Mouse (Mus musculus) CH12.LX (cell line): ENCODE results near the gene Klhl29. TPM values are rescaled to one million over a fixed set of nuclear protein-coding genes. Genes with fewer than 3 reads are reported as not detected.

Source experiments
- DNase-seq: peaks from one replicate; pipeline ENCODE4 v3.0.0-alpha.2; 2013; ENCODE audit errors: extremely low read depth
- H3K27ac ChIP-seq: 2 replicates; pipeline ENCODE4 v1.5.1; 2012; ENCODE audit warnings: low read depth, mild to moderate bottlenecking, control low read depth, moderate library complexity; ENCODE audit not compliant: insufficient read depth
- H3K27me3 ChIP-seq: replicated peaks from 2 replicates; pipeline ENCODE3; 2012; ENCODE audit warnings: inconsistent platforms
- H3K36me3 ChIP-seq, 2 experiments: replicated peaks in 1 of 2; 2 replicates each; pipeline versions ENCODE3 to v1.6.1; 2012; ENCODE audit warnings: inconsistent platforms in 1 of 2, low read length in 1 of 2, mild to moderate bottlenecking in 1 of 2, mixed read lengths in 1 of 2, moderate library complexity in 1 of 2; ENCODE audit not compliant: control insufficient read depth in 1 of 2, insufficient read depth in 1 of 2
- H3K4me1 ChIP-seq, 2 experiments: 2 replicates each; pipeline ENCODE4 v1.6.1; 2012; ENCODE audit warnings: inconsistent platforms in 1 of 2, moderate library complexity in 1 of 2; ENCODE audit not compliant: insufficient read depth in 2 of 2, control insufficient read depth in 1 of 2
- H3K4me2 ChIP-seq: 2 replicates; pipeline ENCODE4 v1.6.1; 2012; ENCODE audit warnings: low read depth, mild to moderate bottlenecking, control low read depth; ENCODE audit not compliant: poor library complexity, insufficient read depth, severe bottlenecking
- H3K4me3 ChIP-seq, 3 experiments: fragments of 150-350 bp in 1 of 3; sonication (generic) in 1 of 3; replicated peaks in 1 of 3; 2 replicates each; pipeline versions ENCODE3 to v1.5.1; 2011 to 2012; ENCODE audit warnings: low read depth in 2 of 3, low read length in 2 of 3, mild to moderate bottlenecking in 2 of 3, moderate library complexity in 2 of 3, control low read depth in 1 of 3, improper control_type of control experiment in 1 of 3, inconsistent platforms in 1 of 3, mixed read lengths in 1 of 3; ENCODE audit not compliant: poor library complexity in 1 of 3
- H3K79me2 ChIP-seq: replicated peaks from 2 replicates; pipeline ENCODE4 v1.6.1; 2012; ENCODE audit warnings: mild to moderate bottlenecking, moderate library complexity; ENCODE audit not compliant: control insufficient read depth, poor library complexity, insufficient read depth, severe bottlenecking; ENCODE audit errors: extremely low read depth
- H3K9ac ChIP-seq: 2 replicates; pipeline ENCODE4 v1.6.1; 2012; ENCODE audit warnings: low read depth, mild to moderate bottlenecking, control low read depth, moderate library complexity; ENCODE audit not compliant: insufficient read depth
- H3K9me3 ChIP-seq: replicated peaks from 2 replicates; pipeline ENCODE3; 2012; ENCODE audit warnings: low read length, inconsistent platforms, mixed read lengths
- BHLHE40 ChIP-seq: IDR thresholded peaks from 2 replicates; pipeline ENCODE4 v1.6.1; 2011; ENCODE audit warnings: mild to moderate bottlenecking, low read depth, low read length, improper control_type of control experiment
- CHD1 ChIP-seq: IDR thresholded peaks from 2 replicates; pipeline ENCODE4 v1.6.1; 2012; ENCODE audit warnings: low read depth, low read length, improper control_type of control experiment, inconsistent platforms
- CTCF ChIP-seq, 2 experiments: IDR thresholded peaks in 1 of 2; conservative IDR thresholded peaks in 1 of 2; 2 replicates each; pipeline ENCODE4 v1.5.1; 2011 to 2012; ENCODE audit warnings: low read depth in 2 of 2, low read length in 2 of 2, improper control_type of control experiment in 1 of 2, inconsistent platforms in 1 of 2, mild to moderate bottlenecking in 1 of 2, moderate library complexity in 1 of 2
- ELF1 ChIP-seq: IDR thresholded peaks from 2 replicates; pipeline ENCODE4 v1.6.1; 2014; ENCODE audit warnings: low read depth, mild to moderate bottlenecking, inconsistent platforms, low read length, improper control_type of control experiment
- EP300 ChIP-seq: IDR thresholded peaks from 2 replicates; pipeline ENCODE4 v1.6.1; 2011; ENCODE audit warnings: low read length, improper control_type of control experiment
- HCFC1 ChIP-seq: IDR thresholded peaks from 2 replicates; pipeline ENCODE4 v1.6.1; 2012; ENCODE audit warnings: low read depth, mild to moderate bottlenecking, inconsistent platforms, low read length, improper control_type of control experiment
- JUN ChIP-seq: IDR thresholded peaks from 2 replicates; pipeline ENCODE4 v1.6.1; 2011; ENCODE audit warnings: low read depth, mild to moderate bottlenecking, low read length, improper control_type of control experiment, moderate library complexity; ENCODE audit not compliant: insufficient read depth
- MAFK ChIP-seq: IDR thresholded peaks from 2 replicates; pipeline ENCODE4 v1.6.1; 2011; ENCODE audit warnings: low read length, improper control_type of control experiment; ENCODE audit not compliant: insufficient replicate concordance
- MAX ChIP-seq: IDR thresholded peaks from 2 replicates; pipeline ENCODE4 v1.6.1; 2011; ENCODE audit warnings: low read length, improper control_type of control experiment
- MEF2A ChIP-seq: IDR thresholded peaks from 2 replicates; pipeline ENCODE4 v1.6.1; 2014; ENCODE audit warnings: low read depth, mild to moderate bottlenecking, inconsistent platforms, low read length, improper control_type of control experiment, borderline replicate concordance
- MYC ChIP-seq: IDR thresholded peaks from 2 replicates; pipeline ENCODE4 v1.6.1; 2011; ENCODE audit warnings: low read depth, mild to moderate bottlenecking, improper control_type of control experiment, low read length
- NELFE ChIP-seq: IDR thresholded peaks from 2 replicates; pipeline ENCODE4 v1.6.1; 2011; ENCODE audit warnings: low read depth, low read length, improper control_type of control experiment
- NRF1 ChIP-seq: IDR thresholded peaks from 2 replicates; pipeline ENCODE4 v1.6.1; 2014; ENCODE audit warnings: low read depth, mild to moderate bottlenecking, inconsistent platforms, low read length, improper control_type of control experiment, moderate library complexity
- PAX5 ChIP-seq: IDR thresholded peaks from 2 replicates; pipeline ENCODE4 v1.6.1; 2012; ENCODE audit warnings: low read length, inconsistent platforms, mixed read lengths
- POLR2A ChIP-seq: IDR thresholded peaks from 2 replicates; pipeline ENCODE4 v1.6.1; 2011; ENCODE audit warnings: low read depth, mild to moderate bottlenecking, improper control_type of control experiment, low read length
- POLR2AphosphoS2 ChIP-seq: IDR thresholded peaks from 2 replicates; pipeline ENCODE4 v1.6.1; 2011; ENCODE audit warnings: low read depth, low read length, improper control_type of control experiment
- RCOR1 ChIP-seq: conservative IDR thresholded peaks from 2 replicates; pipeline ENCODE4 v1.6.1; 2012; ENCODE audit warnings: low read depth, mild to moderate bottlenecking, inconsistent platforms, low read length, improper control_type of control experiment
- SMC3 ChIP-seq: IDR thresholded peaks from 2 replicates; pipeline ENCODE4 v1.6.1; 2011; ENCODE audit warnings: low read depth, low read length, improper control_type of control experiment
- TBP ChIP-seq: conservative IDR thresholded peaks from 2 replicates; pipeline ENCODE4 v1.6.1; 2011; ENCODE audit warnings: low read depth, low read length, improper control_type of control experiment
- UBTF ChIP-seq: IDR thresholded peaks from 2 replicates; pipeline ENCODE4 v1.6.1; 2012; ENCODE audit warnings: low read depth, mild to moderate bottlenecking, inconsistent platforms, low read length, improper control_type of control experiment, moderate library complexity
- USF1 ChIP-seq: IDR thresholded peaks from 2 replicates; pipeline ENCODE4 v1.6.1; 2014; ENCODE audit warnings: low read depth, mild to moderate bottlenecking, inconsistent platforms, low read length, improper control_type of control experiment
- USF2 ChIP-seq: conservative IDR thresholded peaks from 2 replicates; pipeline ENCODE4 v1.6.1; 2011; ENCODE audit warnings: low read depth, low read length, improper control_type of control experiment
- ZC3H11A ChIP-seq: IDR thresholded peaks from 2 replicates; pipeline ENCODE4 v1.6.1; 2012; ENCODE audit warnings: low read depth, mild to moderate bottlenecking, inconsistent platforms, low read length, improper control_type of control experiment
- ZKSCAN1 ChIP-seq: IDR thresholded peaks from 2 replicates; pipeline ENCODE4 v1.6.1; 2012; ENCODE audit warnings: low read depth, inconsistent platforms, low read length, improper control_type of control experiment, borderline replicate concordance
- ZMIZ1 ChIP-seq: IDR thresholded peaks from 2 replicates; pipeline ENCODE4 v1.6.1; 2012; ENCODE audit warnings: low read depth, mild to moderate bottlenecking, inconsistent platforms, low read length, improper control_type of control experiment
- ZNF384 ChIP-seq: IDR thresholded peaks from 2 replicates; pipeline ENCODE4 v1.6.1; 2012; ENCODE audit warnings: low read depth, low read length, improper control_type of control experiment, inconsistent platforms
- dilution Hi-C: fragments of 300-500 bp; cut with MboI; formaldehyde crosslinking; loops from 2 replicates; pipeline ENCODE4 v1.14.3; 2020; ENCODE audit warnings: low sequenced_read_pairs; ENCODE audit not compliant: extremely low pct_unique_long_range_greater_than_20kb, extremely low pct_ligation_motif_present
- in situ Hi-C: fragments of 300-500 bp; cut with MboI; formaldehyde crosslinking; loops from 3 replicates; pipeline ENCODE4 v1.14.3; 2019; ENCODE audit warnings: low sequenced_read_pairs, low pct_ligation_motif_present, low pct_unique_long_range_greater_than_20kb, mixed read lengths
- polyA plus RNA-seq: library from polyadenylated mRNA; unstranded; fragments of >175 nt; gene quantifications from 2 replicates; pipeline ENCODE4 v1.2.1, GENCODE M21; 2012; ENCODE audit warnings: low read depth; ENCODE audit not compliant: insufficient read length
- total RNA-seq, 2 experiments: library from RNA; depleted of rRNA; stranded (reverse); fragments of 300-350 nt in 1 of 2; fragments of >200 nt in 1 of 2; gene quantifications; 2 replicates each; pipeline ENCODE4 v1.2.3; 2012 to 2014

Klhl29 gene
- total and polyA plus RNA-seq, 3 experiments = 0.04 TPM; not detected in 2

DNA sequence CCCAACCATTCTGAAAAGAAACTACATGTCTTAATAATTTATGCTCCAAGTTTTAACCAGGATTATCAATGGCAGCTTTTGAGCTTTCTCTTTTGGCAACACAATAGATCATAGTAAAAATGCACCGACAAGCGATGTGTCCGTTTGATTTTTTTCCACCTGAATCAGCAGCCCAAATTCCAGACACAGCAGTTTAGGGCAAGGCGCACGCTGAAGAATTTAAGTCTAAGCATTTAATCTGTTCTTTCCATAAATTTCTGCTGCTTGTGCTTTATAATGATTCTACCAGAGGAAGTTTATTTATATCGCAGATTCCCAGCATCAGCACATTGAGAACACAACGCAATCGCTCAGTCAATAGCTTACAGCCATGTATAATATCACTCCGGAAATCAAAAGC is 256.2 kb downstream of the Klhl29 start:
- H3K27me3 ChIP-seq = peaks cover 1% of the 10 kb centered on the region
- H3K9me3 ChIP-seq = no peaks in the 10 kb centered on the region
- H3K79me2 ChIP-seq = no peaks in the 10 kb centered on the region
- H3K4me2 ChIP-seq = no peak overlapping the region
- H3K4me3 ChIP-seq = no peak overlapping the region
- H3K4me1 ChIP-seq = peaks cover 0 to 15% of the 10 kb centered on the region in 2 experiments; a peak in 2 of 4 replicates
- no peak overlapping the region for H3K27ac ChIP-seq
- H3K36me3 ChIP-seq = no peaks in the 10 kb centered on the region
- H3K9ac ChIP-seq = no peak overlapping the region
- dilution Hi-C loops (no loop called here), in situ Hi-C loops (no loop called here)
- DNase-seq = no peak
- TF ChIP-seq TBP (no peak), NRF1 (no peak), NELFE (no peak), POLR2A (no peak), ZNF384 (no peak), EP300 (no peak), ZMIZ1 (no peak), USF1 (no peak), HCFC1 (no peak), USF2 (no peak), ELF1 (no peak), SMC3 (no peak), UBTF (no peak), BHLHE40 (no peak), MAX (no peak), ZKSCAN1 (no peak), JUN (no peak), ZC3H11A (no peak)

DNA sequence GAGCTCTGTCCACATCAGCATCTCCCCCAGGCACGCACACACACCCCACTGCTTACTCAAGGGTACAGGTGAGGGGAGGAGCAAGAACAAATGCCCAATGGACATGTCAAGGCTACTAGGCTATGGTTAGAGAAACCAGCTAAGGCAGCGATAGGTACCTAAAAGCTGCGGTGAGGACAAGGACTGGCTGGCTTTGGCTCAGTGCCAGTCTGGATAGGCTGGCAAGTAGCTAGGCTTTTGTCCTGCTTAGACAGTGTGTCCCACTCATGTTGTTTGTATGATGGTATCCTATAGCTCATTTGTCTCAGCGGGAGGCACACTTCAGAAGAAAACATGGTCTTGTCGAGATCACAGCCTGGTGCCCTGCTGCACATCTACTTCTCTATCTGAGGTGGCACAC is 258.9 kb downstream of the Klhl29 start:
- H3K4me2 ChIP-seq = no peak overlapping the region
- H3K9ac ChIP-seq = no peak overlapping the region
- no peaks in the 10 kb centered on the region for H3K36me3 ChIP-seq
- TF ChIP-seq MAFK (no peak), MYC (no peak), CHD1 (no peak), PAX5 (no peak), MEF2A (no peak), RCOR1 (no peak), CTCF (conservative IDR thresholded peaks at IDR 0.05 in 1 of 2, IDR thresholded peaks at IDR 0.05 in 1 of 2; ENCODE audit: low read depth in 2 of 2, low read length in 2 of 2) (no peak), NELFE (no peak), POLR2AphosphoS2 (no peak)
- TF ChIP-seq, all 38 proteins: peak for 0
- DNase-seq = no peak
- Histone ChIP-seq H3K4me3 (no peak overlapping the region), H3K27ac (no peak overlapping the region), H3K27me3 (peaks cover 2% of the 10 kb centered on the region), H3K4me1 (no peaks in the 10 kb centered on the region), H3K9me3 (no peaks in the 10 kb centered on the region), H3K79me2 (no peaks in the 10 kb centered on the region)
- dilution Hi-C loops = no loop called here
- in situ Hi-C loops = no loop called here
